Mouse (Mus musculus): ENCODE data around the gene Negr1. TPM values are rescaled to one million over a fixed set of nuclear protein-coding genes. Genes with fewer than 3 reads are reported as not detected.
A peak's percentile ranks its signal among the peaks of the same experiment; 100 is the strongest.

Gene Negr1
- total RNA-seq, 1 experiment = 0.31 TPM

GRCm38 (mm10) chr3:157224920-157225319 is 663.3 kb downstream of the Negr1 start:
- H3K36me3 ChIP-seq (ENCODE audit: control insufficient read depth, insufficient read depth, low read length, poor library complexity, severe bottlenecking) = no peaks in the 10 kb centered on the region
- H3K4me1 ChIP-seq (ENCODE audit: control insufficient read depth in 2 of 2, insufficient read depth in 2 of 2, low read length in 2 of 2, poor library complexity in 1 of 2) = no peaks in the 10 kb centered on the region
- DNase-seq (ENCODE audit: low read depth, low spot score) = no peak
- in situ Hi-C loops (cut with MboI; ENCODE audit: low sequenced_read_pairs in 2 of 2, unreplicated experiment in 2 of 2) = loop anchor here in 1 of 2 experiments (25.0 kb wide), 1 partner anchor 287 kb away; no protein-coding TSS in a partner anchor
- no peak overlapping the region for H3K27ac ChIP-seq (ENCODE audit: insufficient read depth, low read depth, low read length, poor library complexity, severe bottlenecking)
- H3K4me3 ChIP-seq (ENCODE audit: insufficient read depth in 1 of 2, low read depth in 1 of 2, low read length in 2 of 2, poor library complexity in 1 of 2, severe bottlenecking in 1 of 2) = no peak overlapping the region
- TF ChIP-seq ZNF384 (IDR thresholded peaks at IDR 0.05; ENCODE audit: low read depth, low read length) (no peak), CHD2 (IDR thresholded peaks at IDR 0.05; ENCODE audit: low read depth, low read length) (no peak), ZC3H11A (IDR thresholded peaks at IDR 0.05; ENCODE audit: borderline replicate concordance, low read depth, low read length) (no peak), MAFK (IDR thresholded peaks at IDR 0.05; ENCODE audit: insufficient read depth, low read depth, low read length) (no peak), HCFC1 (IDR thresholded peaks at IDR 0.05; ENCODE audit: borderline replicate concordance, insufficient read depth, low read length) (no peak)
- H3K9me3 ChIP-seq (ENCODE audit: control insufficient read depth, insufficient read depth, low read depth, low read length) = no peaks in the 10 kb centered on the region
- H3K9ac ChIP-seq (ENCODE audit: insufficient read depth, low read depth, low read length, poor library complexity, severe bottlenecking) = no peak overlapping the region

DNA sequence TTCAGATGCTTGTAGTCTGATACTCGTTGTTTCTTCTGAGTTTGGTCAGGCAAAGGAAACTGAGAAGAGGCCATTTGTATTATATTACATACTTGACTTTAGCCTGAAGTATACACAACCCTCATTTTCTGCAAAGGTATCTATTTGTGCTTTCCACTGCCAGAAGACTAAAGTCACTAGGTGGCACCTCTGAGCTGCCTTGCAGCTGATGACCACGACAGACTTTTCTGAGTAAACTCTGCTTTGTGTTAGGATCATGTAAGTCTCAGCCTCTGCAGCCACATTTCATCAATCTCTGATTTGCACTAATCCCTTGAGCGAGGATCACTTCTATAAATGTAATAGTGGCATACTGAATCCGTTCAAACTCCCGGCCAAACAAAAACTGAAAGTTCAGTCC is 671.1 kb downstream of the Negr1 start:
- H3K4me1 ChIP-seq (ENCODE audit: control insufficient read depth in 2 of 2, insufficient read depth in 2 of 2, low read length in 2 of 2, poor library complexity in 1 of 2) = no peaks in the 10 kb centered on the region
- DNase-seq (ENCODE audit: low read depth, low spot score) = peak; percentile 24
- TF ChIP-seq ZC3H11A (IDR thresholded peaks at IDR 0.05; ENCODE audit: borderline replicate concordance, low read depth, low read length) = peak; percentile 86
- no peak for TF ChIP-seq MAFK (IDR thresholded peaks at IDR 0.05; ENCODE audit: insufficient read depth, low read depth, low read length)

GRCm38 (mm10) chr3:157240240-157240639 is 678.6 kb downstream of the Negr1 start:
- TF ChIP-seq HCFC1 (IDR thresholded peaks at IDR 0.05; ENCODE audit: borderline replicate concordance, insufficient read depth, low read length) (no peak), CHD2 (IDR thresholded peaks at IDR 0.05; ENCODE audit: low read depth, low read length) (no peak), MAFK (IDR thresholded peaks at IDR 0.05; ENCODE audit: insufficient read depth, low read depth, low read length) (no peak), ZC3H11A (IDR thresholded peaks at IDR 0.05; ENCODE audit: borderline replicate concordance, low read depth, low read length) (no peak), ZNF384 (IDR thresholded peaks at IDR 0.05; ENCODE audit: low read depth, low read length) (no peak)
- in situ Hi-C loops (cut with MboI; ENCODE audit: low sequenced_read_pairs in 2 of 2, unreplicated experiment in 2 of 2) = loop anchor here in 1 of 2 experiments (25.0 kb wide), 1 partner anchor 272 kb away; no protein-coding TSS in a partner anchor

More for the DNA sequence above, 671.1 kb downstream of the Negr1 start:
- Histone ChIP-seq H3K9ac (ENCODE audit: insufficient read depth, low read depth, low read length, poor library complexity, severe bottlenecking) (no peak overlapping the region), H3K4me3 (ENCODE audit: insufficient read depth in 1 of 2, low read depth in 1 of 2, low read length in 2 of 2, poor library complexity in 1 of 2, severe bottlenecking in 1 of 2) (no peak overlapping the region), H3K36me3 (ENCODE audit: control insufficient read depth, insufficient read depth, low read length, poor library complexity, severe bottlenecking) (no peaks in the 10 kb centered on the region), H3K27ac (ENCODE audit: insufficient read depth, low read depth, low read length, poor library complexity, severe bottlenecking) (no peak overlapping the region), H3K9me3 (ENCODE audit: control insufficient read depth, insufficient read depth, low read depth, low read length) (no peaks in the 10 kb centered on the region)
- in situ Hi-C loops (cut with MboI; ENCODE audit: low sequenced_read_pairs in 2 of 2, unreplicated experiment in 2 of 2) = loop anchor here (5.0 to 25.0 kb wide), 3 partner anchors 125 to 292 kb away; no protein-coding TSS in a partner anchor

GRCm38 (mm10) chr3:157255446-157255845 is 693.9 kb downstream of the Negr1 start:
- in situ Hi-C loops (cut with MboI; ENCODE audit: low sequenced_read_pairs in 2 of 2, unreplicated experiment in 2 of 2) = no loop called here
- H3K9ac ChIP-seq (ENCODE audit: insufficient read depth, low read depth, low read length, poor library complexity, severe bottlenecking) = no peak overlapping the region
- H3K27ac ChIP-seq (ENCODE audit: insufficient read depth, low read depth, low read length, poor library complexity, severe bottlenecking) = no peak overlapping the region
- H3K4me1 ChIP-seq (ENCODE audit: control insufficient read depth in 2 of 2, insufficient read depth in 2 of 2, low read length in 2 of 2, poor library complexity in 1 of 2) = 0 out of 4 replicates have a peak, but pooled peaks cover 0 to 2% of the 10 kb centered on the region in 2 experiments
- no peak for TF ChIP-seq ZC3H11A (IDR thresholded peaks at IDR 0.05; ENCODE audit: borderline replicate concordance, low read depth, low read length)
- no peak for TF ChIP-seq HCFC1 (IDR thresholded peaks at IDR 0.05; ENCODE audit: borderline replicate concordance, insufficient read depth, low read length)
- TF ChIP-seq ZNF384 (IDR thresholded peaks at IDR 0.05; ENCODE audit: low read depth, low read length) = no peak
- TF ChIP-seq MAFK (IDR thresholded peaks at IDR 0.05; ENCODE audit: insufficient read depth, low read depth, low read length) = no peak
- TF ChIP-seq CHD2 (IDR thresholded peaks at IDR 0.05; ENCODE audit: low read depth, low read length) = no peak
- H3K36me3 ChIP-seq (ENCODE audit: control insufficient read depth, insufficient read depth, low read length, poor library complexity, severe bottlenecking) = no peaks in the 10 kb centered on the region
- DNase-seq (ENCODE audit: low read depth, low spot score) = no peak
- no peaks in the 10 kb centered on the region for H3K9me3 ChIP-seq (ENCODE audit: control insufficient read depth, insufficient read depth, low read depth, low read length)
- H3K4me3 ChIP-seq (ENCODE audit: insufficient read depth in 1 of 2, low read depth in 1 of 2, low read length in 2 of 2, poor library complexity in 1 of 2, severe bottlenecking in 1 of 2) = no peak overlapping the region

More at GRCm38 (mm10) chr3:157240240-157240639, 678.6 kb downstream of the Negr1 start:
- no peak overlapping the region for H3K9ac ChIP-seq (ENCODE audit: insufficient read depth, low read depth, low read length, poor library complexity, severe bottlenecking)
- H3K4me3 ChIP-seq (ENCODE audit: insufficient read depth in 1 of 2, low read depth in 1 of 2, low read length in 2 of 2, poor library complexity in 1 of 2, severe bottlenecking in 1 of 2) = no peak overlapping the region
- no peak overlapping the region for H3K27ac ChIP-seq (ENCODE audit: insufficient read depth, low read depth, low read length, poor library complexity, severe bottlenecking)
- no peaks in the 10 kb centered on the region for H3K4me1 ChIP-seq (ENCODE audit: control insufficient read depth in 2 of 2, insufficient read depth in 2 of 2, low read length in 2 of 2, poor library complexity in 1 of 2)
- no peaks in the 10 kb centered on the region for H3K36me3 ChIP-seq (ENCODE audit: control insufficient read depth, insufficient read depth, low read length, poor library complexity, severe bottlenecking)
- DNase-seq (ENCODE audit: low read depth, low spot score) = no peak
- H3K9me3 ChIP-seq (ENCODE audit: control insufficient read depth, insufficient read depth, low read depth, low read length) = no peaks in the 10 kb centered on the region

DNA sequence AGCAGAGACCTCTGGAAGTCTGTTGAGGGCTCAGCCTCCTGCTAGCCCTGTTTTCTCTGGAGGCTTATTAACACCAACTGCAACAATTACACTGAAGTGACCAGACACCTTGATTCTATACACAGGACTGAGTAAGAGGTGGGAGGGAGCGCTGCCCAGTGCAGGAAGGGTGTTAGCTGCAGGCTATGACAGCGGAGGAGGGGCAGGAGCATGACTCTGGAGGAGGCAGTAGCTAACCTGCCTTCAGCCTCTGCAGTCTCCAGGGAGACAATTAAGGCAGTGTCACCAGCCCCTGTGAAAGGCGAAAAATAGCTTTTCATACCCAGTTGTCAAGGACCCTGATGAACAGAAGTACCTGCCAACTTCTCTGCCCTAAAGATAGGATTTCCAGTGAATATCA is 694.3 kb downstream of the Negr1 start:
- TF ChIP-seq CHD2 (IDR thresholded peaks at IDR 0.05; ENCODE audit: low read depth, low read length) (no peak), HCFC1 (IDR thresholded peaks at IDR 0.05; ENCODE audit: borderline replicate concordance, insufficient read depth, low read length) (no peak), ZNF384 (IDR thresholded peaks at IDR 0.05; ENCODE audit: low read depth, low read length) (no peak), MAFK (IDR thresholded peaks at IDR 0.05; ENCODE audit: insufficient read depth, low read depth, low read length) (no peak), ZC3H11A (IDR thresholded peaks at IDR 0.05; ENCODE audit: borderline replicate concordance, low read depth, low read length) (no peak)
- Histone ChIP-seq H3K27ac (ENCODE audit: insufficient read depth, low read depth, low read length, poor library complexity, severe bottlenecking) (no peak overlapping the region), H3K36me3 (ENCODE audit: control insufficient read depth, insufficient read depth, low read length, poor library complexity, severe bottlenecking) (no peaks in the 10 kb centered on the region), H3K4me1 (ENCODE audit: control insufficient read depth in 2 of 2, insufficient read depth in 2 of 2, low read length in 2 of 2, poor library complexity in 1 of 2) (0 out of 4 replicates have a peak, but pooled peaks cover 0 to 2% of the 10 kb centered on the region in 2 experiments), H3K9ac (ENCODE audit: insufficient read depth, low read depth, low read length, poor library complexity, severe bottlenecking) (no peak overlapping the region), H3K4me3 (ENCODE audit: insufficient read depth in 1 of 2, low read depth in 1 of 2, low read length in 2 of 2, poor library complexity in 1 of 2, severe bottlenecking in 1 of 2) (no peak overlapping the region), H3K9me3 (ENCODE audit: control insufficient read depth, insufficient read depth, low read depth, low read length) (no peaks in the 10 kb centered on the region)
- in situ Hi-C loops (cut with MboI; ENCODE audit: low sequenced_read_pairs in 2 of 2, unreplicated experiment in 2 of 2) = no loop called here
- DNase-seq (ENCODE audit: low read depth, low spot score) = no peak

All from ES-E14 (cell line).